ENCODE assay signal across 1 mouse cellular context in genomic region chr9:43074611-43075010, GRCm38 (mm10).
TF ChIP-seq lines count a peak whose summit lies in the region.

No protein-coding gene starts in this region.

TF ChIP-seq in MEL, 35 proteins besides CTCF, POLR2A, EP300 and RAD21 (continued from another document):
- no peak for TF ChIP-seq MYC (IDR thresholded peaks at IDR 0.05; ENCODE audit: low read depth, low read length)
- no peak for TF ChIP-seq TCF12 (IDR thresholded peaks at IDR 0.05; ENCODE audit: low read depth, low read length)
- no peak for TF ChIP-seq KAT2A (conservative IDR thresholded peaks at IDR 0.05; ENCODE audit: low read depth, low read length)
- TF ChIP-seq SIN3A (IDR thresholded peaks at IDR 0.05; ENCODE audit: low read length): no peak
- TF ChIP-seq SMC3 (IDR thresholded peaks at IDR 0.05; ENCODE audit: low read depth, low read length): no peak
